Mouse (Mus musculus): Measurements from ENCODE around the gene Tmtc2. TPM values are rescaled to one million over a fixed set of nuclear protein-coding genes. Genes with fewer than 3 reads are reported as not detected.

The Tmtc2 gene
- total RNA-seq, 2 experiments from 2014 or later = 1.4 TPM; not detected in 1

DNA sequence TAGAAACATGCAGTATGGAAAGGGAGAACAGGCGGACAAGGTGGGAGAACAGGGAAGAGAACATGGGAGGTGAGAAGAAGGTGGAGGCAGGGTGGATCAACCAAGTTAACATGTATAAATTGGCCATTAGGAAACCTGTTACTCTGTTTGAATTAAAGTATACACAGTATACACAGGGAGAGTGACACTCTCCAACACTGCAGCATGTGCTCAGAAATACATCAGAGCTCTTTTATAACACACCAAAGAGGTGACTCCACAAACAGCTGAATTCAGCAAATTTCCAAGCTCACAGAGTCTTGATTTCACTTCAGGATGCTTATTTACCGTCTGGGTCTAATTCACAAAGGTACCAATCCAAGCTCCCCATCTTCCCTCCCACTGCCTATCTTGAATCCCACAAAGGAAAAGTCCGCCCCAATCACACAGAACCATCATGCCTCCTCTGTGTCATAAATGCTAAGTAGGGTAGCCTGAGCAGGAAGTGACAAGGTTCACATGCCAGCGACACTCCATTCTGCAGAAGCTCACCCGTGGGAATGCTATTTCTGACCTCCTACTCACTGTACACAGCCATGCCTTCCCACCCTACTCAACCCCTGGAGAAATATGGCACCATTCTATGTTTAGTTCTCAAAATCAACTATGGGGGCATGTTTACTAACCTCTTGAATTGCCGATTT lies 17.2 kb downstream of the Tmtc2 start:
- no peak for ATAC-seq (replicated peaks; ENCODE audit: low FRiP score, poor library complexity, severe bottlenecking)

DNA sequence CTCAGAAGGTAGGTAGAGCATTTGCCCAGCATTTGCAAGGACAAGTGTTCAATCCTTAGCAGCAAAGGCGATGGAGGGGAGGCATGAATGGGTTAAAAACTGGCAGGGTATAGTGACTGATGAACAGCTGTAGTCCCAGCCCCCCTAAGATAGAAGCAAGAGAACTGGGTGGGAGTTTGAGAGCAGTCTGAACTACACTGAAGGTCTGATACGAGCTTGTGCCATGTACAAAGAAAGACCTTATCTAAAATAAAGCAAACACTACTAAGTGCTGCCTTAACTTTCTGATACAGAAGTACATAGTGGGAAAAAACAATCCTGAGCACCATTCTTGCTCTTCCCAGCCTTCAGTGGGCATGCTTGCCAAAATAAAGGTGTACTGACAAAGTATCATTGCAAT lies 20.1 kb downstream of the Tmtc2 start:
- ATAC-seq (replicated peaks; ENCODE audit: low FRiP score, poor library complexity, severe bottlenecking) = no peak

DNA sequence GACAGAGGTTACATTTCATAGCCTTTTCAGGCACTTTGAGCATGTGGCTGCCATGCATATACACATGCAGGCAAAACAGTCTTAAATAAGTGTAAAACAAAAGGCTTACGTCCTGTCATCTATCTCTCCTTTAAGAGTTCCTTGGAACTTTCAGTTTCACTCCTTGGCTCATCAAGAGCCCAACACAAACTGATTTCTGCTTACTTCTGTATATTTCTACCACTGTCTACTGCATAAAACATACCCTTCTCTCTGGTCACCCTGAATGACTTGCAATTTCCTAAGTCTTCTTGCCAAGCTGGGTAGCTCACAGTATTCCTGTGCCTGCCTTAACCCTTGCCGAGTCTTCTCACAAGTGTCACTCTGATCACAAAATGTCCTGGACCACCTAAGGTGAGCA lies 26.2 kb downstream of the Tmtc2 start:
- ATAC-seq (replicated peaks; ENCODE audit: low FRiP score, poor library complexity, severe bottlenecking) = no peak

DNA sequence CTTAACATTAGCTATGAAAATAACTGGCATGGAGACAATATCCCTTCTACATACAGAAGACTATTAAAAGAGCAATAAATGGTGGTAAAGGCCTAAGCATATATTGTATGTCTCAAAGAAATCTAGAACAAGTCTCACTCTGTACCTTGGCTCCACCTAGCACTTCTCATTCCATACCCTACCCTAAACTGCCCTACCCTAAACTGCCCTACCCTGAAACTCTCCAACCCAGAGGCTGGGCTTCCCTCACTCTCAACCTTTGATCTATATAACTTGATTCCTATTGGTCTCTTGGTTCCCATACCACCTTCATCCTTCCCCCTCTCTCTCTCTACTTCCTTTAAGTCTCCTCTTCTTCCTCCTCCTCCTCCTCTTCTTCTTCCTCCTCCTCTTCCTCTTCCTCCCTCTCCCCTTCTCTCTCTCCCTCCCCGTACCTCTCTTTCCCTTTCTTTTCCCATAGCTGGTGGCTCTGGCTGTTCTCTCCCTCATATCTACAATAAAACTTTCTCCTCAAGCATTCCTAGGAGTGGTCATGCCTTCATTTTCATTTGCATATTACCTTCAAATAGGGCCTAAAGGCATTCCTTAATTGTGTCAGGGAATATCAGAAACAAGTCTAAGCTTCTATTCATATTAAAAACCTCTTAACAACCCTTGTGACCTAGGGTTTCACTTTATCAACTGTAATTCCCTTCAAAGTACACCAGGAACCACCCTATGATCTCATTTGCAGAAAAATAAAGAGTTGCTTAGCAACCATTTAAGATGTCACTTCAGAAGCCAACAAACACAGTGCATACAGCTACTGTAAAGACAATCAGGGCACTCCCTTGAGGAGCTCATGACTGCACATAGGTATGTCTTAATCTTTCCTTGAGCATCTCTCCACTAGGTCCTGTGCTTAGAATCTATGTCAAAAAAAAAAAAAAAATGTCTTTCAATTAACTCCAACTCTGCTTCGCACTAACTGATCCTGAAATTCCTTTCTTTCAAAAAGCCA lies 29.9 kb downstream of the Tmtc2 start:
- no peak for ATAC-seq (replicated peaks; ENCODE audit: low FRiP score, poor library complexity, severe bottlenecking)

DNA sequence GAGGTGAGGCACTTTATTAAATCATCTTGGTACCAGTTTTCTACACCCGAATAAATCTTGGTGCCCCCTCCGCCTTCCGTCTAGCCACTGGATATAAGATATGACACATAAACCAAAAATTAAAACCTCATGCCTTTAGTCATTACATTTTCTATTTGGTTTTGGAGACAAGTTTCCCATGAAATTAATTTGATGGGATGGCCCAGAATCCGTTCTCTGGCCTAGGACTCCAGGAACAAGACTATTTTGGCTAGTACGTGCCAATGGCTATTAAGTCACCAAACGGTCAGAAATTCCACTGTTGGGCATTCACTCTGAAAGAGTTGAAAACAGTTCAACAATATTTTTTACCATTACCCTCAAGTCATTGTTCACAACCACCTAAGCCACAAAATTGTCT lies 32.2 kb downstream of the Tmtc2 start:
- no peak for ATAC-seq (replicated peaks; ENCODE audit: low FRiP score, poor library complexity, severe bottlenecking)

DNA sequence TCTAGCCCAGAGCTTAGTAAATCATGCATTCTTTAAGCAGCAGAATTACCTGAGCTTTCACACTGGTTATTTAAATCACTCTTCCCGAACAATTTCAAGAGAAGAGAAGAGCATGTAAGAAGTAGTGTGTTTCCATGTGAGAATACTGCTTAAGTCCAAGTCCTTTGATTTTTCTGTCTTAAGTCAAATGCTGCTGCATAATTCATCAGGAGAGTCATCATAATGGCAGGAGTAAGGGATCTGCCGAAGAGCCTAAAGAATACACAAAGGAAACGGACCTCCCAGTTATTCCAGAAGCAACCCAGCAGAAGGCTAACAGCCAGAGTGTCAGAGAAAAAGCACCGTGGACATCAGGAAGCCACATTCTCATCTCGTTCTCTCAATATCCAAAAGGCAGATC lies 34.6 kb downstream of the Tmtc2 start:
- no peak for ATAC-seq (replicated peaks; ENCODE audit: low FRiP score, poor library complexity, severe bottlenecking)

DNA sequence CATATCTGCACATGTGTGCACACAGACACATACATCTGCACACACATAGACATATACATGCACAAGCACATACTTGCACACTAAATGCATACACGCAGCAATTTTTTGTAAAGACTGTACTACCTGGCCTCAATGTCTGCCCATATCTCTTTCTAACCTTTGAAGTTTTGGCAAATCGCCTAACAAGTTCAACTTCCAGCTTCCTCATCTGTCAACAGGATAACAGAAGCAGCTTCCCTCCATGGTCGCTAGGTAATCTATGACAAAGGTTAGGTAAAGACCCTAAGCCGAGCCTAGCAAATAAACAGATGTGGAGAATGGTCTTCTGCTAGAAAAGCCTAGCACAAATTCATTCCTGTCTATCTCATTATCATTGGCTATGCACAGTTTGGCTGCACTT lies 37.3 kb downstream of the Tmtc2 start:
- ATAC-seq (replicated peaks; ENCODE audit: low FRiP score, poor library complexity, severe bottlenecking) = no peak

DNA sequence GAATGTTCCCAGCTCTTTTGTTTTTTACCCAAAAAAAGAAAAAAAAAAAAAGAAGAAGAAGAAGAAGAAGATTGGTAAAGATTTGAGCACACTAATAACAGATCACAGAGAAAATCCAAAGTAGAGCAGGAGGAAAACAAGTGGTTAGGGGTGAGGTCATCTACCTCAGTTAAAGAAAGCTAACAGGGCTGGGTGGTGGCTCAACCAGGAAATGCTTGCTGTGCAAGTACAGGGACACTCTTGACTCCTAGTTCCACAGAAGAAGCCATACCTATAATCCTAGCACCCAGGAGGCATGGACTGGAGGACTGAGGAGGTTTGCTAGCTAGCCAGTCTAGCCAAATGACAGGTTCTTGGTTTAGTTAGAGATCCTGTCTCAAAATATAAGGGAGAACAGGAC lies 38.4 kb downstream of the Tmtc2 start:
- no peak for ATAC-seq (replicated peaks; ENCODE audit: low FRiP score, poor library complexity, severe bottlenecking)

DNA sequence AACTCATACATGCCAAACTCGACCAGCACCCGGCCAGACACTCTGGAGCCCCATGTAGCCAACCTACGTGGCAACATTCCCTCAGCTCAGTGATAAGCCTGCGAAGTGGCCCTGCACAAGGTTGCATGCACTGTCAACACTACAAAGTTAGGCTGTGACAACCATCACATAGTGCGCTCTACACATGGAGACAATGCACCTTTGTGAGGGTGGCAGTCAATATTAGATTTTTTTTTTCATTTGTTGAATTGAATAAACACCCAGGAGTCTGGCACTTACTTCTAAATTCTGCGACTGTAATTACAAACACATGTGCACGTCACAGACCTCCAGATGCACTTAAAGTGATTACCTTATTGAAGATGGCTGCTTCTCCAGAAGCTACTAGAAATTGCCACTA lies 41.5 kb downstream of the Tmtc2 start:
- ATAC-seq (replicated peaks; ENCODE audit: low FRiP score, poor library complexity, severe bottlenecking) = no peak

DNA sequence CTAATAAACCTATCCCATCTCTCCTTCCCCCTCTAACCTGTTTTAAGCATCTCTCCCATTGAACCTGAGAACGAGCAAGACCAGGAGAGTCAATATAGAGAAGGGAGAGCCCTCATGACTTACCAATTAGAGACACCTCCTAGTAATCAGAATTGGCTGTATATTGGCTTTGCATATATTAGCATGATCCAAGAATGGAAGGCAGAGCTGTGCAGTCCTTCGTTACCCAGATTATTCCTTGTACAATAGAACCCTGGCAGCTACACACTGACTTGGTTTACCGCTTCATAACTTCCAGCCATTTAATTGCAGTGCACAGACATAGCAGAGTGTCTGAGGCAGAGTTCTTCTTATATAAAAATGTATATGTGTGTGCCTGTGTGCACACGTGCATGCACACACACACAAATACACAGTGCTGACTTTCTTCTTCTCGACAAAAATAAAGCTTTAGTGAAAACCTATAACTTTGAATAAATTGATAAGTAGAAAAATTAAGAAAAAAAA lies 42.2 kb downstream of the Tmtc2 start:
- ATAC-seq (replicated peaks; ENCODE audit: low FRiP score, poor library complexity, severe bottlenecking) = no peak

DNA sequence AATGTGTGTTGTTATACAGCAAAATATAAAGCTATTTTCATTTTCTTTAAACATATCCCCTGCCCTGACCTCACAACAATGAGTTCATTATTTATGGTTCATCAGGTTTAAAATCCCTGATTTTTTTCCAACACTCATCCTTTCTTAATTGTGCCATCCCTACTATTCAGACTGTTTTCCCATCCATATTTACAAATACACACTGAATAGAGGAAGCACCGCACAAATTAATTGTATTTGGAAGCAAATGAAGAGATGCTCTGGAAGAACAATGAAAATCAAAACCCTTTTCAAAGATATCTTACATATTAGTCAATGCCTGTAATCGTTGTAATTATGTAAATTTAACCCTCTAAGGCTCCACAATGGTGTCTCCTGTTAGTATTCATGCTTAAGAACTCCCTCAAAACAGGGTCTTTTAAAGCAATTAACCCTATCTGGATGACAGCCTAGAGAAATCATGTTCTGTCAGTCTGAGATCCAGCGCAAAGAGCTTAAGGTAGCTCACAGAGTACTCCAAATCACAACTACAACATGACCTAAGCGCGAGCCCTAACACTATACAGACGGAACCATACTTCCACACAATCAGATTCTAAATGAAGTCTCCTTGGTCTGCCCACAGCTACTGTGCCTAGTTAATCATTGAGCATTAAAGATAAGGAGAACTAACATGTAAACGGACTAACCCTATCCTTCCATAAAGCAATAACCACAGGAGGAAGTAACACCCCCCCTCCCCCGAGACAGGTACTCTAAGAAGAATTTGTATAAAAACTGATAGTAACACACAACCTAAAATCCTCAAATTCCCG lies 43.0 kb downstream of the Tmtc2 start:
- no peak for ATAC-seq (replicated peaks; ENCODE audit: low FRiP score, poor library complexity, severe bottlenecking)

DNA sequence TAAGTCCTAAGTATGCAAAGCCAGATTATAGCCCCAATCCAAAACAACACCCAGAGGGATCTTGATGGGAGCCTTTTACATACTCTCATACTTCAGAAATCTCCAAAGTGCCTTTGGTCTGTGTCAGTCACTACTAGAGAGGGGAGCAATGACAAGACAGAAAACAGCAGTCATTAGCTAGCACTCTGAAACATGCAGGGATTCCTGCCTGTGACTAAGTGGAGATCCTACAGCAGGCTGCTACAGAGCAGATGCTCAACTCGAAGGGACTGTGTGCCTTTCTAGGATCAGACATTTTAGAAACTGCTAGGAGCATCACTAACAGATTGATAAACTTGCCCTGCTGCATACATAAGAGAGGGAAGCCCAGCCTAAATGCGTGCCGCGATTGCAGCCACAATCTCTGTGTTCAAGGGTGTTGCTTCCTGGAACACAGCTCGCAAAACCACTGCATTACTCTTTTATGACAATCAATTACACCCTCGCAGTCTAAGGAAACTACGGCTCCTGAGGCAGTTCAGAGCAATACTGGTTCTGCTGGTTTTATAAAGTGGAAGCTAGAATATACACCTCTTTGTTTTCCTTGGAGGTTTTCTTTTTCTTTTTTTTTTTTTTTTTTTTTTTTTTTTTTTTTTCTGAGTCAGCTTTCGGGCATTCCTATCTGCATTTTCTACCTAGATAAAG lies 50.7 kb downstream of the Tmtc2 start:
- no peak for ATAC-seq (replicated peaks; ENCODE audit: low FRiP score, poor library complexity, severe bottlenecking)

DNA sequence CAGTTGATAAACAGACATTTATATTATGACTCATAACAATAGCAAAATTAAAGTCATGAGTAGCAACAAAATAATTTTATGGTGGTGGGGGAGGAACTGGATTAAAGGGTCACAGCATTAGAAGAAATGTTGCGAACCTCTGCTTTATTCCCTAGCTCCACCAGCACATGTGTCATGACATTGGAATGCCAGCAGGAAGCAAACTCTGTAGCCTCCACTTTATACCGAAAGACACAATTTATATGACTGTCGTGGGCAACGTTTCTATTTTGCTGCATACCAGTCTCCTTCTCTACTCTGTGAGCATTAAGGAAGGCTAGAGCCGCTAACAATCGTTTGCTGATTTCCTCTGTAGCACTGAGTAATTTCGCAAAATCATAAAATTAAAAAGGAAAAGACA lies 51.8 kb downstream of the Tmtc2 start:
- ATAC-seq (replicated peaks; ENCODE audit: low FRiP score, poor library complexity, severe bottlenecking) = no peak

DNA sequence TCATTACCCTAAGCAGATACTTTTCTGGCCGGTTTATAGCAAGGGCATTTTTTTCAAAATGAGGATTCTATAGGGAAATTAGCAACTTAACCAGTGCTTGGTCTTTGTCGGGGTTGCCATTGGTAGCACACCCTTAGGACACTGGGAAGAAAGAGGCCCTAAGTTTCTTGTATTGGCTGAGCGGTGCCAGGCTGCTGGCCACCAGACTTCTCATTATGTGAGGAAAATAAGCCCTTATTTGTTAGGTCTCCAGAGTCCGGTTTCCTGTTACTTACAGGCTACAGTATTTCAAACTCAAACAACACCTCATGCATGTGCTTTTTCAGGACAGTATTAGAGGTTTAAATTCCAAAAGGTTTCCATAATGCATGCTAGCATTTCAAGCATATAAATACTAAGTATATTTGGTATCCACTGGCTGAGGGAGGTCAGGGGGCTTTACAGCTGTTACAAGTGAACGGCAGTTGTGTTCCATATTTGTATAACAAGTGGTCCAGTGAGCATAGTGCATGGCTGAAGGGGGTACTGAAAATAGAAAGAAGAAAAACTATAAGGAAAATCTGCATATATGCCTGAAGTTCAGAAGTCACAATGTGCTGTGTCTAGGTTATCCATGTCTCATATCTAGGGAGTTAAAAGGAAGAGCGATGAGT lies 55.0 kb downstream of the Tmtc2 start:
- no peak for ATAC-seq (replicated peaks; ENCODE audit: low FRiP score, poor library complexity, severe bottlenecking)

DNA sequence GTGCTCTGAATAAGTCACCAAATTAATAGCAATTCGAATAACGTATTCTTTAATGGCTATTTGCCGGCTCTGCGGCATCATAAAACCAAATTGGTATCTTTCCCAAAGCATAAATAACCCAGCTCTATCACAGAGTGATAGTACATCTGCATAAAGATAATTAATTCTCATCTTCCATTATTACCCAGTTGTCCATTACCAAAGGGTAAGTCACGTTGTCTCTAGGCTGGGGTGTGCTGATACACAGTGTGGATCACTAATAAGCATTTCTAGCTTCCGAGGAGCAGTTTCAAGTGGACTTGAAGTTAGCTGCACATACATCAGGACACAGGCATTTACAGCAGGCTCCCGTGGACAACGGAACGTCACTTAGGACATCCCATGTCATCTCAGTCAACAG lies 56.1 kb downstream of the Tmtc2 start:
- ATAC-seq (replicated peaks; ENCODE audit: low FRiP score, poor library complexity, severe bottlenecking) = no peak

DNA sequence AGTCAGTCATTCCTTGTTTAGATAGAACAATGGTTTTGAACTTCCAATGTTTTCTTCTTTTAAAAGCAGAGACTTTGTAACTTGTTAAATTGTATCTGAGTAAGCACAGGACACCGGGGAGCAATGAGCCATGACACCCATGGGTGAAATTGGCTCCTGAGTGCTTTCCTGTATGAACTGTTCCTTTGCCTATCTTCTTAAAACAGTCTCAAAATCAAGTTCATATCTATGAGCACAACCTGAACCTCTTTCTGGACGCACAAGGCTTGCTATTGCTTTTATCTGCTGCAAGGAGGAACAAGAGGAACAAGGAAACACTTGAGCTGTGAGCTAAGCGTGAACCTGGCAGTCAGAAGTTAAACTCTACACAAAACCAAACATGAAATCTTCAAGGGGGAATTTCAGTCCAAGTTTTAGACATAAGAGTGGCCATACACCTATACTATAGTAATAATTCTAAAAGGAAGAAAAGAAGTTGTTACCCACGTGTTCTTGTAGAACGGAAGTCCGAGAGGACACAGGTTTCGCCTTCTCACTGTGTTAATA lies 60.4 kb downstream of the Tmtc2 start:
- ATAC-seq (replicated peaks; ENCODE audit: low FRiP score, poor library complexity, severe bottlenecking) = no peak

DNA sequence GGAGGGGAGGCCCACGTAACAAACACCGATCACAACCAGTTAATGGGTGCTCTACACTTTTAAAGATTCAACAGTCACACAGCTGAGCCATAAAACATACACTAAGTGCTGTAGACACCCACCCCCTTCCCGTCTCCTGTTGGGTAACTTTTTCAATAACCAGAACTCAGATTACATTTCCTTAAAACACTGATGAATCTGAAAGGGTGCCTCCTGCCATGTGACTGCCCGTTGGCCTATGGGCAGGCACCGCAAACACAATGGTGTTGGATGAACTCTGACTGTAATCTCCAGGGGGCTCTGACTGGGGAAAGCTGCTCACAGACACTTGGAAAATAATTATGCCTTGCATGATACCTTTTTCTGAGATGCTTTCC lies 64.4 kb downstream of the Tmtc2 start:
- no peak for ATAC-seq (replicated peaks; ENCODE audit: low FRiP score, poor library complexity, severe bottlenecking)

DNA sequence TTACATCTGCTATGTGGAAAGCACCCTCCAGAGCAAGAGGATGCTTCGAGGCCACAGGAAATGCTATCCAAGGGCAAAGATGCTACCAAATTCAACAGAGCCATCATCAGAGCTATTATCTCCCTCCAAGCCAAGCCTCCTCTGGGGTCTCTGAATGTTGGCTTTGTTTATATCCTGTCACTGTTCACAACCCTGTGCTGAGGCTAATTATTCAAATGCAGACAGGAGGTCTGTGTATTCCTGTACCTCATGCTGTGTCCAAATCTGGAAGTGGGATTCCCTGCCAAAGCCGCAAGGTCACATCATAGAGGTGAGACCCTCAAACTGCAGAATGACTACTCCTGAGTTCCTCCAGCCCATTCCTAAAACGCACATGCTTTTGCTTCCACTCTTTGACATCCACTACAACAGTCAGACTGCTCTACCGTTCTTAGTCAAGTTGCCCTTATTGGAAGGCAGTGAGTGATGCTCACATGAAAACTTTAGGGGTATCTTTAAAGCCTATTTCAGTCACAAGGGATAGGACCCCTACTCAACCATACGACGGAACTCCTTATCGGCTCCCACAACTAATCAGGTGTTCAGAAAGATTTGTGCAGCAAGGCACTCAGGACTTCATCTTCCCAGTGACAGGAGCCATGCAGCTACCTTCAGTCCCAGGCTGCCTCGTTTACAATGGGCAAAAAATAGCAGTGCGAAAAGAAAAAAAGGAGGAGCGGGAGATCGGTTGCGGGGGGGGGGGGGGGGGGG lies 64.9 kb downstream of the Tmtc2 start:
- ATAC-seq (replicated peaks; ENCODE audit: low FRiP score, poor library complexity, severe bottlenecking) = no peak

All from erythroblast, adult 5-6 weeks (primary cell).